Mouse (Mus musculus): ENCODE data around the gene Ss18l2. TPM values are rescaled to one million over a fixed set of nuclear protein-coding genes. Genes with fewer than 3 reads are reported as not detected.

Ss18l2 gene
- polyA plus RNA-seq, 1 experiment from 2014 or later: 112 TPM

GRCm38 (mm10) chr9:121759091-121760081 is 49.3 kb downstream of the Ss18l2 start, which contains the start of gene Zfp651:
Gene Zfp651, plus strand, starts transcription at chr9:121759330.
- peak; percentile 44 for DNase-seq
- peaks cover 13% of the 10 kb centered on the region for H3K4me1 ChIP-seq (ENCODE audit: insufficient read depth)
- H3K9me3 ChIP-seq (ENCODE audit: low read length): no peaks in the 10 kb centered on the region
- peak within 1 kb of the TSS; percentile 62 for H3K9ac ChIP-seq (replicated peaks)
- 1% methylated on average over 77 of the region's 97 CpGs for WGBS (ENCODE audit: insufficient replicate concordance)
- peak within 1 kb of the TSS; percentile 94 for H3K4me2 ChIP-seq (ENCODE audit: low read depth, low read length)
- H3K27ac ChIP-seq (ENCODE audit: low read depth): peak within 1 kb of the TSS; percentile 22; the same call in 1 of the 2 replicates
- peak; percentile 65 for ATAC-seq
- H3K36me3 ChIP-seq (replicated peaks; ENCODE audit: insufficient read depth, low read length): peaks cover 23% of the 10 kb centered on the region
- H3K4me3 ChIP-seq (ENCODE audit: low read depth, low read length): peak within 1 kb of the TSS; percentile 60
- H3K27me3 ChIP-seq (ENCODE audit: insufficient read depth, low read length): peaks cover 22% of the 10 kb centered on the region
- no peak for TF ChIP-seq EP300 (IDR thresholded peaks at IDR 0.05; ENCODE audit: low read depth)

GRCm38 (mm10) chr9:121760271-121761090 is 50.4 kb downstream of the Ss18l2 start:
- Histone ChIP-seq H3K9me3 (ENCODE audit: low read length) (no peaks in the 10 kb centered on the region), H3K27ac (ENCODE audit: low read depth) (peak overlapping the region; percentile 22; the same call in 1 of the 2 replicates), H3K9ac (replicated peaks) (peak overlapping the region; percentile 62), H3K27me3 (ENCODE audit: insufficient read depth, low read length) (peaks cover 22% of the 10 kb centered on the region), H3K4me1 (ENCODE audit: insufficient read depth) (peaks cover 13% of the 10 kb centered on the region), H3K4me2 (ENCODE audit: low read depth, low read length) (peak overlapping the region; percentile 94), H3K4me3 (ENCODE audit: low read depth, low read length) (peak overlapping the region; percentile 60), H3K36me3 (replicated peaks; ENCODE audit: insufficient read depth, low read length) (peaks cover 12% of the 10 kb centered on the region)
- peak; percentile 26 for ATAC-seq
- TF ChIP-seq CTCF (IDR thresholded peaks at IDR 0.05; ENCODE audit: low read depth) (no peak), EP300 (IDR thresholded peaks at IDR 0.05; ENCODE audit: low read depth) (no peak)
- 3% methylated on average over 40 of the region's 43 CpGs for WGBS (ENCODE audit: insufficient replicate concordance)
- peak; percentile 51 for DNase-seq

GRCm38 (mm10) chr9:121761091-121761665 is 51.0 kb downstream of the Ss18l2 start:
- ATAC-seq: no peak
- H3K9ac ChIP-seq (replicated peaks): no peak overlapping the region
- no peaks in the 10 kb centered on the region for H3K9me3 ChIP-seq (ENCODE audit: low read length)
- peaks cover 5% of the 10 kb centered on the region for H3K36me3 ChIP-seq (replicated peaks; ENCODE audit: insufficient read depth, low read length)
- TF ChIP-seq EP300 (IDR thresholded peaks at IDR 0.05; ENCODE audit: low read depth) (no peak), CTCF (IDR thresholded peaks at IDR 0.05; ENCODE audit: low read depth) (no peak)
- no peak overlapping the region for H3K4me3 ChIP-seq (ENCODE audit: low read depth, low read length)
- H3K27me3 ChIP-seq (ENCODE audit: insufficient read depth, low read length): peaks cover 22% of the 10 kb centered on the region
- no peak for DNase-seq
- H3K4me1 ChIP-seq (ENCODE audit: insufficient read depth): peaks cover 13% of the 10 kb centered on the region
- no peak overlapping the region for H3K27ac ChIP-seq (ENCODE audit: low read depth)
- H3K4me2 ChIP-seq (ENCODE audit: low read depth, low read length): no peak overlapping the region
- WGBS (ENCODE audit: insufficient replicate concordance): 65% methylated on average over 10 of the region's 10 CpGs

- Histone ChIP-seq H3K27ac (ENCODE audit: low read depth) (no peak overlapping the region), H3K36me3 (replicated peaks; ENCODE audit: insufficient read depth, low read length) (peaks cover 2% of the 10 kb centered on the region; the same call in 1 of the 2 replicates), H3K4me3 (ENCODE audit: low read depth, low read length) (no peak overlapping the region), H3K27me3 (ENCODE audit: insufficient read depth, low read length) (peaks cover 22% of the 10 kb centered on the region), H3K9ac (replicated peaks) (no peak overlapping the region), H3K4me1 (ENCODE audit: insufficient read depth) (peaks cover 13% of the 10 kb centered on the region), H3K4me2 (ENCODE audit: low read depth, low read length) (no peak overlapping the region), H3K9me3 (ENCODE audit: low read length) (no peaks in the 10 kb centered on the region)
- WGBS (ENCODE audit: insufficient replicate concordance): 78% methylated on average over 8 of the region's 8 CpGs
- DNase-seq (no peak), ATAC-seq (no peak)
- TF ChIP-seq CTCF (IDR thresholded peaks at IDR 0.05; ENCODE audit: low read depth) (no peak), EP300 (IDR thresholded peaks at IDR 0.05; ENCODE audit: low read depth) (no peak)
Observed at GRCm38 (mm10) chr9:121761787-121762186, 51.7 kb downstream of the Ss18l2 start.

GRCm38 (mm10) chr9:121762248-121762647 is 52.1 kb downstream of the Ss18l2 start:
- Histone ChIP-seq H3K36me3 (replicated peaks; ENCODE audit: insufficient read depth, low read length) (no peaks in the 10 kb centered on the region), H3K27ac (ENCODE audit: low read depth) (no peak overlapping the region), H3K27me3 (ENCODE audit: insufficient read depth, low read length) (peaks cover 22% of the 10 kb centered on the region), H3K9ac (replicated peaks) (no peak overlapping the region), H3K9me3 (ENCODE audit: low read length) (no peaks in the 10 kb centered on the region), H3K4me2 (ENCODE audit: low read depth, low read length) (no peak overlapping the region), H3K4me1 (ENCODE audit: insufficient read depth) (peaks cover 13% of the 10 kb centered on the region), H3K4me3 (ENCODE audit: low read depth, low read length) (no peak overlapping the region)
- WGBS (ENCODE audit: insufficient replicate concordance): 89% methylated on average over 10 of the region's 10 CpGs
- no peak for TF ChIP-seq CTCF (IDR thresholded peaks at IDR 0.05; ENCODE audit: low read depth)
- TF ChIP-seq EP300 (IDR thresholded peaks at IDR 0.05; ENCODE audit: low read depth): no peak
- ATAC-seq: no peak
- no peak for DNase-seq

Measured in liver, postnatal 0 days (tissue).